In genomic region chr9:58201861-58202549, GRCm38 (mm10) we compare ENCODE assay signal across 9 mouse cellular contexts. TPM values are rescaled to one million over a fixed set of nuclear protein-coding genes. Genes with fewer than 3 reads are reported as not detected.
DNase-seq lines count a peak whose midpoint lies in the region; ATAC-seq lines count a peak whose summit lies in the region.
"Had no signal": no experiment of that assay in that cellular context is flagged by ENCODE, and none has a peak within 500 bp of the region (broad histone marks: within the 10 kb centered on the region; RNA-seq: fewer than 3 reads in every experiment).

No protein-coding gene starts in this region.

- peak overlapping the region; percentile 30 for H3K4me2 ChIP-seq in embryonic facial prominence, embryonic 15.5 days (replicated peaks)

- H3K4me1 ChIP-seq in embryonic facial prominence, embryonic 15.5 days: peaks cover 67% of the 10 kb centered on the region

- no peak for ATAC-seq in embryonic facial prominence, embryonic 15.5 days (ENCODE audit: insufficient number of reproducible peaks, low FRiP score, low TSS enrichment, low read depth)
- ATAC-seq in frontal cortex, adult (ENCODE audit: low TSS enrichment): no peak

- peak; percentile 45 to 72 for DNase-seq in layer of hippocampus, adult 18-20 months (ENCODE audit: low spot score in 2 of 2)
- DNase-seq in layer of hippocampus, adult 9-10 months (ENCODE audit: low spot score): no peak
- DNase-seq in left cerebral cortex, postnatal 25 days (ENCODE audit: low spot score in 2 of 2): peak; percentile 45
- peak; percentile 54 for DNase-seq in retina, embryonic 14.5 days (ENCODE audit: low spot score)
- no peak for DNase-seq in urinary bladder, postnatal 4 days (ENCODE audit: low spot score in 2 of 2)
- no peak for DNase-seq in thymus, postnatal 25 days

- WGBS in embryonic facial prominence, embryonic 15.5 days: under 1% methylated on average over 37 of the region's 37 CpGs

- H3K27ac ChIP-seq in embryonic facial prominence, embryonic 15.5 days (replicated peaks): no peak overlapping the region

- H3K27me3 ChIP-seq in embryonic facial prominence, embryonic 15.5 days: peaks cover 73% of the 10 kb centered on the region

- intact Hi-C loops in left cerebral cortex, postnatal 25 days (cut with DNase I): loop anchor here (1.0 to 10.0 kb wide), 3 partner anchors 91 to 267 kb away; no protein-coding TSS in a partner anchor

- H3K36me3 ChIP-seq in embryonic facial prominence, embryonic 15.5 days: no peaks in the 10 kb centered on the region

- H3K4me3 ChIP-seq in embryonic facial prominence, embryonic 15.5 days (replicated peaks): peak overlapping the region; percentile 17
- H3K4me3 ChIP-seq: megakaryocyte, embryonic 14.5 days had no signal

- no peaks in the 10 kb centered on the region for H3K9me3 ChIP-seq in embryonic facial prominence, embryonic 15.5 days (replicated peaks)
- H3K9me3 ChIP-seq: megakaryocyte, embryonic 14.5 days had no signal

- no peak overlapping the region for H3K9ac ChIP-seq in embryonic facial prominence, embryonic 15.5 days

RNA-seq across cellular contexts. Expression of gene Islr, which starts 2.1 kb away (rescaled TPM):
- 10 to 100 TPM; 10.1 to 15.5 TPM for total RNA-seq in layer of hippocampus, adult 18-20 months (2021)
- 150 and 165 TPM in 2 replicates for polyA plus RNA-seq in embryonic facial prominence, embryonic 15.5 days (2015; fragmentation: Nextera tagmentation; extraction: Ambion mirVana)
- 10 to 100 TPM; 14.9 to 15.2 TPM for total RNA-seq in left cerebral cortex, postnatal 25 days (2021)

RNA-seq across cellular contexts. Expression of gene Islr2, which starts 2.1 kb away (rescaled TPM):
- 100 to 1,000 TPM; 113 to 122 TPM for total RNA-seq in layer of hippocampus, adult 18-20 months (2021)
- 0.80 and 0.81 TPM in 2 replicates for polyA plus RNA-seq in embryonic facial prominence, embryonic 15.5 days (2015; fragmentation: Nextera tagmentation; extraction: Ambion mirVana)
- total RNA-seq in left cerebral cortex, postnatal 25 days (2021): 10 to 100 TPM; 72.2 to 76.7 TPM

RNA-seq across cellular contexts. Expression of gene Pml, which starts 47.6 kb away (rescaled TPM):
- total RNA-seq in layer of hippocampus, adult 18-20 months (2021): 10 to 100 TPM; 13.2 to 15.8 TPM
- 14.5 and 17.0 TPM in 2 replicates for polyA plus RNA-seq in embryonic facial prominence, embryonic 15.5 days (2015; fragmentation: Nextera tagmentation; extraction: Ambion mirVana)
- total RNA-seq in left cerebral cortex, postnatal 25 days (2021): 10 to 100 TPM; 13.0 to 18.2 TPM

RNA-seq across cellular contexts. Expression of gene Stoml1, which starts 51.0 kb away (rescaled TPM):
- 10 to 100 TPM; 77.5 to 80.3 TPM for total RNA-seq in layer of hippocampus, adult 18-20 months (2021)
- 35.9 and 42.8 TPM in 2 replicates for polyA plus RNA-seq in embryonic facial prominence, embryonic 15.5 days (2015; fragmentation: Nextera tagmentation; extraction: Ambion mirVana)
- total RNA-seq in left cerebral cortex, postnatal 25 days (2021): 10 to 100 TPM; 64.3 to 71.4 TPM

Comparison
In these comparisons a context has a peak if more than half of its experiments do, and no peak if none do; other contexts are left out.
1. DNase-seq: peak in layer of hippocampus, adult 18-20 months (2 of 2), left cerebral cortex, postnatal 25 days (2 of 2) and retina, embryonic 14.5 days (single experiment); none in layer of hippocampus, adult 9-10 months (single experiment), urinary bladder, postnatal 4 days (0 of 2) and thymus, postnatal 25 days (single experiment).